Mouse (Mus musculus) gastrocnemius, postnatal 14 days (tissue): ENCODE results near the gene Slc37a1. TPM values are rescaled to one million over a fixed set of nuclear protein-coding genes. Genes with fewer than 3 reads are reported as not detected.

ENCODE experiments used
- DNase-seq: peaks from one replicate; pipeline ENCODE4 v3.0.0; 2021; ENCODE audit warnings: mixed read lengths
- intact Hi-C: fragments of 180-260 bp; cut with DNase I; formaldehyde crosslinking; loops from one replicate; pipeline ENCODE4 v1.15.1; 2025; ENCODE audit warnings: low total_unique reads
- total RNA-seq, 2 experiments: library from RNA; stranded (reverse); gene quantifications; 2 replicates each; pipeline ENCODE4 v1.2.3; 2021

The Slc37a1 gene
- total RNA-seq, 2 experiments from 2014 or later, result 2.5 to 2.7 TPM

GRCm38 (mm10) chr17:31282687-31283053 is 3.9 kb upstream of the Slc37a1 start:
- no peak for DNase-seq
- intact Hi-C loops, result no loop called here

- DNase-seq, result no peak
- intact Hi-C loops, result no loop called here
Measured at GRCm38 (mm10) chr17:31285867-31286266, 725 bp upstream of the Slc37a1 start.

- DNase-seq, result no peak
- intact Hi-C loops, result no loop called here
Measured at GRCm38 (mm10) chr17:31287216-31287615, 624 bp downstream of the Slc37a1 start.

GRCm38 (mm10) chr17:31288999-31289726 is 2.6 kb downstream of the Slc37a1 start:
- intact Hi-C loops, result no loop called here

GRCm38 (mm10) chr17:31290311-31290710 is 3.7 kb downstream of the Slc37a1 start:
- DNase-seq, result no peak
- intact Hi-C loops, result no loop called here

More at GRCm38 (mm10) chr17:31288999-31289726, 2.6 kb downstream of the Slc37a1 start:
- DNase-seq, result no peak

GRCm38 (mm10) chr17:31290859-31291258 is 4.3 kb downstream of the Slc37a1 start:
- no peak for DNase-seq
- intact Hi-C loops, result no loop called here

GRCm38 (mm10) chr17:31294363-31295214 is 8.0 kb downstream of the Slc37a1 start:
- intact Hi-C loops, result no loop called here
- no peak for DNase-seq

GRCm38 (mm10) chr17:31295215-31295891 is 8.8 kb downstream of the Slc37a1 start:
- intact Hi-C loops, result no loop called here
- DNase-seq, result no peak

- intact Hi-C loops, result no loop called here
- DNase-seq, result peak; percentile 84
Measured at GRCm38 (mm10) chr17:31295892-31296781, 9.5 kb downstream of the Slc37a1 start.

- peak; percentile 54 for DNase-seq
- intact Hi-C loops, result no loop called here
Measured at GRCm38 (mm10) chr17:31297521-31297939, 10.9 kb downstream of the Slc37a1 start.

- DNase-seq, result no peak
- intact Hi-C loops, result no loop called here
Measured at GRCm38 (mm10) chr17:31298419-31299209, 12.0 kb downstream of the Slc37a1 start.

GRCm38 (mm10) chr17:31299981-31300380 is 13.4 kb downstream of the Slc37a1 start:
- intact Hi-C loops, result no loop called here
- DNase-seq, result no peak

- intact Hi-C loops, result no loop called here
- no peak for DNase-seq
Measured at GRCm38 (mm10) chr17:31300736-31301135, 14.1 kb downstream of the Slc37a1 start.

GRCm38 (mm10) chr17:31303401-31303800 is 16.8 kb downstream of the Slc37a1 start:
- DNase-seq, result no peak
- intact Hi-C loops, result no loop called here

GRCm38 (mm10) chr17:31304895-31305775 is 18.5 kb downstream of the Slc37a1 start:
- peak; percentile 48 for DNase-seq
- intact Hi-C loops, result loop anchor here (5.0 kb wide), 1 partner anchor 33 kb away; no protein-coding TSS in a partner anchor

GRCm38 (mm10) chr17:31305776-31306120 is 19.2 kb downstream of the Slc37a1 start:
- intact Hi-C loops, result loop anchor here (5.0 kb wide), 1 partner anchor 33 kb away; no protein-coding TSS in a partner anchor
- DNase-seq, result no peak

GRCm38 (mm10) chr17:31307756-31308155 is 21.2 kb downstream of the Slc37a1 start:
- DNase-seq, result no peak
- intact Hi-C loops, result loop anchor here (1.0 to 5.0 kb wide), 2 partner anchors 35 to 53 kb away; no protein-coding TSS in a partner anchor
